Mouse (Mus musculus) stomach, embryonic 15.5 days (tissue): ENCODE results near the gene Acaa1a. TPM values are rescaled to one million over a fixed set of nuclear protein-coding genes. Genes with fewer than 3 reads are reported as not detected.

Experiments
- ATAC-seq: fragments of 200-750 bp; cut with Nextera tagmentation; 2 replicates; pipeline ENCODE4 v1.8.0; 2017; ENCODE audit warnings: low read depth, moderate number of reproducible peaks, moderate TSS enrichment; ENCODE audit not compliant: insufficient read depth, low FRiP score
- H3K27ac ChIP-seq: fragments of 300-500 bp; sonication (generic); 2 replicates; pipeline ENCODE4 v1.5.1; 2015; ENCODE audit warnings: mild to moderate bottlenecking, inconsistent platforms
- H3K27me3 ChIP-seq: fragments of 300-500 bp; sonication (generic); replicated peaks from 2 replicates; pipeline ENCODE4 v1.6.1; 2015; ENCODE audit warnings: inconsistent platforms
- H3K36me3 ChIP-seq: fragments of 300-500 bp; sonication (generic); 2 replicates; pipeline ENCODE4 v1.6.1; 2015; ENCODE audit warnings: inconsistent platforms
- H3K4me1 ChIP-seq: fragments of 300-500 bp; sonication (generic); 2 replicates; pipeline ENCODE4 v1.6.1; 2015; ENCODE audit warnings: inconsistent platforms
- H3K4me2 ChIP-seq: fragments of 300-500 bp; sonication (generic); 2 replicates; pipeline ENCODE4 v1.6.1; 2015; ENCODE audit warnings: mild to moderate bottlenecking, inconsistent platforms
- H3K4me3 ChIP-seq: fragments of 300-500 bp; sonication (generic); replicated peaks from 2 replicates; pipeline ENCODE4 v1.5.1; 2015; ENCODE audit warnings: inconsistent platforms
- H3K9ac ChIP-seq: fragments of 300-500 bp; sonication (generic); 2 replicates; pipeline ENCODE4 v1.6.1; 2015; ENCODE audit warnings: inconsistent platforms
- H3K9me3 ChIP-seq: fragments of 300-500 bp; sonication (generic); 2 replicates; pipeline ENCODE4 v1.6.1; 2016; ENCODE audit warnings: inconsistent platforms
- WGBS: fragments of 180-500 bp; shearing (Covaris S2); methylation state at CpG from one replicate; pipeline ENCODE4 v1.1.7; 2015; 5-methylcytosine and 5-hydroxymethylcytosine counted together
- polyA plus RNA-seq: library from polyadenylated mRNA; unstranded; fragments of >200 nt; fragmentation: Nextera tagmentation; extraction: Ambion mirVana; gene quantifications from 2 replicates; pipeline ENCODE4 v1.2.1, GENCODE M21; 2015

The Acaa1a gene
- polyA plus RNA-seq, 1 experiment from 2014 or later = 116 TPM

DNA sequence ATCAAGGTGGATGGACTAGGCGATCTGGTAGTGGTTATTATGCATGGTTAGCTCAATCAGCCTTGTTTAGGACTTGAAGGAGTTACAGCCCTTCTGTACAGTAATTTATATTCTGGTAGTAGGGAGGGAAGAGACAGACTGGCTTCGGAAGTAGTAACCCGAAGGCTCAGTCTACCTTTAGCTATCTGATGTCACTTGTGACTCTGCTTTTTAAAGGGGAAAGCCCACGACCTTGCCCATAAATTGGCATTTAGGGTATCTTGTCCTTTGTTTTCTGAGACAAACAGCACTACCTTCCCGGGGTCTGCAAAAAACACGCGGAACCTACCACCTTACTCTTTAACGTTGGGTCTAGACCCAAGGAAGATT, 720 bp downstream of the Acaa1a start:
- Histone ChIP-seq H3K36me3 (peaks cover 21% of the 10 kb centered on the region), H3K27ac (peak overlapping the region; percentile 96), H3K4me2 (peak overlapping the region; percentile 87), H3K9me3 (no peaks in the 10 kb centered on the region), H3K4me3 (peak overlapping the region; percentile 92), H3K9ac (peak overlapping the region; percentile 82; the same call in 1 of the 2 replicates), H3K4me1 (peaks cover 24% of the 10 kb centered on the region), H3K27me3 (no peaks in the 10 kb centered on the region)
- WGBS = 2% methylated on average over 8 of the region's 8 CpGs
- no peak for ATAC-seq

DNA sequence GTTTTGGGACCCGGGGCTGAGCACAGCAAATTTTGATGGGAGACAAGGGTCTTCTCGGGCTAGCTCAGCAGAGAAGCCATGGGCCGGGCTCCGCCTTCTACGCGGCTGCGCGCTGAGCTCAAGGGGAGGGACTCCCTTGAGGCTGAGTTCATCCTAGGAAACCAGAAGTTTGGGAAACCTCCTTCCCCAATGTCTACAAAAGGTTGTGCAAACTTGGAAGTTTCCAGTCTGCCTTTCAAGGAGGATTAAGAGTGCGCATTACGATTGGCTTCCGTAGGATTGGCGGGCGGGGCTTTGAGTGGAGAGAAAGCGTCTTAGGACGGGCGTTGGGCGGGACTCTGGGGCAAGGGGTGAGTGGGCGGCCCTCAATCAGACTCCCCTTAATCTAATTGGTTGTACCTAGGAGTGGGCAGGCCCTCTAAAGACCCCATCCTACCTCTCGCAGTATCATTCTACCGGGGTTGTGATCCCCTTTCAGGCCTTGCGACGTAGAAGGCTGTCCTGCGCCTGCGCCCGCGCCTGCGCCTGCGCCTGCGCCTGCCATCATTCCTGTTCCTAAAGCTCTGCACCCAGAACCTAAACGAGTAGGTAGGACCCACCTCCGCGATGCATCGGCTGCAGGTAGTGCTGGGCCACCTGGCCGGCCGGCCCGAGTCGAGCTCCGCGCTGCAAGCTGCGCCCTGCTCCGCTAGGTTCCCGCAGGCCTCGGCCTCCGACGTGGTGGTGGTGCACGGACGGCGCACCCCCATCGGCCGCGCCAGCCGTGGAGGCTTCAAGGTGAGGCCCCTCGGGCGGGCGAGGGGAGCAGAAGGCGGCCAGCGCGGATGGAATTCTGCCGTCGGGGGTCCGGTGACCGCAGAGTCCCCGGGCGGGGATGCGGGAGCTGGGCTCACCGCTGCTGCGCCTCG, 1.7 kb downstream of the Acaa1a start, which contains the start of gene Myd88:
TSS of gene Myd88 (minus strand) at position 503 of the 908 bp plus-strand sequence.
- WGBS = under 1% methylated on average over 68 of the region's 68 CpGs
- Histone ChIP-seq H3K4me1 (peaks cover 24% of the 10 kb centered on the region), H3K27ac (peak within 1 kb of the TSS; percentile 96), H3K9ac (peak within 1 kb of the TSS; percentile 92), H3K9me3 (no peaks in the 10 kb centered on the region), H3K4me2 (peak within 1 kb of the TSS; percentile 87), H3K36me3 (peaks cover 27% of the 10 kb centered on the region), H3K4me3 (peak within 1 kb of the TSS; percentile 92), H3K27me3 (no peaks in the 10 kb centered on the region)
- ATAC-seq = peak; percentile 98

GRCm38 (mm10) chr9:119342728-119343127, 3.3 kb downstream of the Acaa1a start:
- H3K9ac ChIP-seq = no peak overlapping the region
- H3K4me3 ChIP-seq = peak overlapping the region; percentile 92
- WGBS = 83% methylated on average over 7 of the region's 7 CpGs
- no peak overlapping the region for H3K27ac ChIP-seq
- H3K9me3 ChIP-seq = no peaks in the 10 kb centered on the region
- no peak for ATAC-seq
- no peaks in the 10 kb centered on the region for H3K27me3 ChIP-seq
- H3K4me1 ChIP-seq = peaks cover 24% of the 10 kb centered on the region
- peak overlapping the region; percentile 87 for H3K4me2 ChIP-seq
- H3K36me3 ChIP-seq = peaks cover 27% of the 10 kb centered on the region

- peaks cover 47% of the 10 kb centered on the region for H3K36me3 ChIP-seq
- H3K4me1 ChIP-seq = peaks cover 11% of the 10 kb centered on the region; the same call in 1 of the 2 replicates
- no peaks in the 10 kb centered on the region for H3K9me3 ChIP-seq
- no peak overlapping the region for H3K4me2 ChIP-seq
- no peaks in the 10 kb centered on the region for H3K27me3 ChIP-seq
- H3K27ac ChIP-seq = no peak overlapping the region
- no peak for ATAC-seq
- 90% methylated on average over 8 of the region's 8 CpGs for WGBS
- no peak overlapping the region for H3K4me3 ChIP-seq
- H3K9ac ChIP-seq = no peak overlapping the region
Observed at GRCm38 (mm10) chr9:119346376-119346775, 6.9 kb downstream of the Acaa1a start.

DNA sequence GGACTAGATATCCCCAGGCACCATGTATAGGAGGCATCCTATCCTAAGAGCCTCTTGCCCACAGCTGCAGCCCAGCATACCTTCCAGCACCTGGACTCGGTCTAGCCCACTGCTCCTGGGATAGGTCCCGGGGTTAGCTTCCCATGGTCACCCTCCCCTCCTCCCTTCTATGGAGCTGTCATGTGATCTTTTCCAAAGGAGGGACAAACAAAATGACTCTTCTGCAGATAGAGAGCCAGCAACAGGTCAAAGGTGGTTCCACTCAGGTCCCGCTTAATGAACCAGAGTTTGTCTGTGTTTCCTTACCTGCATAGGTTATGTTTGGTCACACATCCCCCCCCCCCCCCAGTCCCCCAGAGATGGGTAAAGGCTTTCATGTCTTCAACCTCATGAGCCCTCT, 11.1 kb downstream of the Acaa1a start:
- 91% methylated on average over 3 of the region's 3 CpGs for WGBS
- H3K27ac ChIP-seq = no peak overlapping the region
- H3K27me3 ChIP-seq = no peaks in the 10 kb centered on the region
- no peak for ATAC-seq
- H3K9ac ChIP-seq = no peak overlapping the region
- no peaks in the 10 kb centered on the region for H3K4me1 ChIP-seq
- H3K4me3 ChIP-seq = no peak overlapping the region
- H3K9me3 ChIP-seq = no peaks in the 10 kb centered on the region
- H3K4me2 ChIP-seq = no peak overlapping the region
- peaks cover 27% of the 10 kb centered on the region for H3K36me3 ChIP-seq

GRCm38 (mm10) chr9:119350947-119351705, 11.7 kb downstream of the Acaa1a start:
- Histone ChIP-seq H3K4me2 (no peak overlapping the region), H3K27me3 (no peaks in the 10 kb centered on the region), H3K36me3 (peaks cover 22% of the 10 kb centered on the region), H3K9ac (no peak overlapping the region), H3K9me3 (no peaks in the 10 kb centered on the region), H3K4me3 (no peak overlapping the region), H3K27ac (no peak overlapping the region), H3K4me1 (no peaks in the 10 kb centered on the region)
- WGBS = 93% methylated on average over 10 of the region's 10 CpGs
- ATAC-seq = no peak

GRCm38 (mm10) chr9:119352060-119352459, 12.6 kb downstream of the Acaa1a start:
- Histone ChIP-seq H3K27ac (no peak overlapping the region), H3K27me3 (no peaks in the 10 kb centered on the region), H3K4me2 (no peak overlapping the region), H3K4me3 (no peak overlapping the region), H3K9ac (no peak overlapping the region), H3K9me3 (no peaks in the 10 kb centered on the region), H3K4me1 (no peaks in the 10 kb centered on the region), H3K36me3 (peaks cover 21% of the 10 kb centered on the region)
- 29% methylated on average over 4 of the region's 4 CpGs for WGBS
- peak; percentile 57; the same call in 1 of the 2 replicates for ATAC-seq

DNA sequence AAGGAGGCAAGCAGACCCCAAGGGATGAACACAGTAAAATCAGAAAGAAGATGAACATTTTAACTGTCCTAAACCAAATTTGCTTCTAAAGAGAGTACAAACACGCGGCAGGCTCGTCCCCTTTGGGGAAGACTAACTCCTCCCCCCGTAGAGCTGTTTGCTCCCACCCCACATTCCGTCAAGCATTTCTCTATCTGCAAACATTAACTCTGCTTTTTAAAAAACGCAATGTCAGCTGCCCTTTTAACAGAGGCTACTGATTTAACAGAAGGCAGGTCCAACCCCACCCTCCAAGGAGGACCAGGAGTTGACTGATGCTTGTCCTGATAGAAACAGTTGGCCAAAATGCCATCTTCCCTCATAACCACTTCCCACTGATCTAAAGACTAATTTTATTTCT, 14.4 kb downstream of the Acaa1a start:
- no peak overlapping the region for H3K27ac ChIP-seq
- 62% methylated on average over 6 of the region's 6 CpGs for WGBS
- H3K4me2 ChIP-seq = no peak overlapping the region
- ATAC-seq = no peak
- H3K4me1 ChIP-seq = peaks cover 3% of the 10 kb centered on the region; the same call in 1 of the 2 replicates
- no peak overlapping the region for H3K4me3 ChIP-seq
- no peaks in the 10 kb centered on the region for H3K27me3 ChIP-seq
- H3K9me3 ChIP-seq = no peaks in the 10 kb centered on the region
- peaks cover 12% of the 10 kb centered on the region for H3K36me3 ChIP-seq
- no peak overlapping the region for H3K9ac ChIP-seq

GRCm38 (mm10) chr9:119355943-119356342, 16.5 kb downstream of the Acaa1a start:
- H3K4me1 ChIP-seq = peaks cover 3% of the 10 kb centered on the region; the same call in 1 of the 2 replicates
- H3K9ac ChIP-seq = no peak overlapping the region
- ATAC-seq = no peak
- H3K36me3 ChIP-seq = peaks cover 5% of the 10 kb centered on the region; the same call in 1 of the 2 replicates
- no peak overlapping the region for H3K27ac ChIP-seq
- no peak overlapping the region for H3K4me3 ChIP-seq
- H3K4me2 ChIP-seq = no peak overlapping the region
- no peaks in the 10 kb centered on the region for H3K27me3 ChIP-seq
- 62% methylated on average over 6 of the region's 6 CpGs for WGBS
- H3K9me3 ChIP-seq = no peaks in the 10 kb centered on the region

GRCm38 (mm10) chr9:119357331-119358057, 18.0 kb downstream of the Acaa1a start, which contains the start of gene Xylb:
Gene Xylb (plus strand): TSS chr9:119357381.
- no peak within 1 kb of the TSS for H3K27ac ChIP-seq
- peak; percentile 86 for ATAC-seq

DNA sequence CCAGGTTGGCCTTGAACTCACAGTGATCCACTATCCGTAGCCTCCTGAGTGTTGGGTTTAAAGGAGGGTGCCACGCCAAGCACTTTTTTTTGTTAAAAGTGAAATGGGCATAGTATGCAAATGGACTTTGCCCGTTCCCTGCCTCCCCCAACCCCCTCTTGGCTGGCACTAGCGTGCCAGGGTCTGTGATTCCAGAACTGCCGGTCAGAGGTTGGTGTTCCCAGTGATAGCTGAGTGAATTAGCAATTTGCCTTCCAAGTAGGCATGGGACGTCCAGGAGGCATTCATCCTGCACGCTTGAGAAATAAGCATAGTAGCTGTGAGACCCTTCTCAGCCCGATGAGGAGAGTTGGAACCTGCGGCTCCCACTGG, 18.6 kb downstream of the Acaa1a start:
- Histone ChIP-seq H3K9me3 (no peaks in the 10 kb centered on the region), H3K4me2 (peak overlapping the region; percentile 87), H3K36me3 (no peaks in the 10 kb centered on the region), H3K27me3 (no peaks in the 10 kb centered on the region), H3K9ac (no peak overlapping the region; the same call in 1 of the 2 replicates), H3K4me1 (peaks cover 3% of the 10 kb centered on the region; the same call in 1 of the 2 replicates), H3K27ac (no peak overlapping the region), H3K4me3 (peak overlapping the region; percentile 81)
- 44% methylated on average over 9 of the region's 9 CpGs for WGBS
- no peak for ATAC-seq

More at GRCm38 (mm10) chr9:119357331-119358057, 18.0 kb downstream of the Acaa1a start, which contains the start of gene Xylb:
- peak within 1 kb of the TSS; percentile 81 for H3K4me3 ChIP-seq
- peak within 1 kb of the TSS; percentile 87 for H3K4me2 ChIP-seq
- no peaks in the 10 kb centered on the region for H3K9me3 ChIP-seq
- H3K9ac ChIP-seq = peak within 1 kb of the TSS; percentile 44
- no peaks in the 10 kb centered on the region for H3K27me3 ChIP-seq
- WGBS = 2% methylated on average over 63 of the region's 65 CpGs
- no peaks in the 10 kb centered on the region for H3K36me3 ChIP-seq
- H3K4me1 ChIP-seq = peaks cover 3% of the 10 kb centered on the region; the same call in 1 of the 2 replicates
